Mouse (Mus musculus): ENCODE measurements around the gene Brd2.
A peak's percentile ranks its signal among the peaks of the same experiment; 100 is the strongest.

The Brd2 gene

DNA sequence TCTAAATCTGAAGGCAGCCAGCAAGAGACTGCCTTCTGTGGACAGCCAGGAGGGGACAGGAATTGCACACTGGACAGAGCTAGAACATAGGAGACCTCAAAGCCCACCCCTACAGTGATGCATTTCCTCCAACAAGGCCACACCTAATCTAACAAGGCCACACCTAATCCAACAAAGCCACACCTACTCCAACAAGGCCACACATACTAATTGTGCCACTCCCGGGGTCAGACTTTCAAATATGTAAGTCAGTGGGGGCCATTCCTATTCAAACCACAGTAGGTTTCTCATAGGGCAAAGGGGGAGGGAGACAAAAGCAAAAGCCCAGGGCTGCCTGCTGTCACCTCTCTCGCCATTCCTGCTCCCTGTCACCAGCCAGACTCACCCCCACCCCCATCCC, 35.0 kb downstream of the Brd2 start:
- DNase-seq (ENCODE audit: low read depth, low spot score): no peak

- no peak for DNase-seq (ENCODE audit: low read depth, low spot score)
Measured at GRCm38 (mm10) chr17:34083104-34083503, 39.3 kb downstream of the Brd2 start.

DNA sequence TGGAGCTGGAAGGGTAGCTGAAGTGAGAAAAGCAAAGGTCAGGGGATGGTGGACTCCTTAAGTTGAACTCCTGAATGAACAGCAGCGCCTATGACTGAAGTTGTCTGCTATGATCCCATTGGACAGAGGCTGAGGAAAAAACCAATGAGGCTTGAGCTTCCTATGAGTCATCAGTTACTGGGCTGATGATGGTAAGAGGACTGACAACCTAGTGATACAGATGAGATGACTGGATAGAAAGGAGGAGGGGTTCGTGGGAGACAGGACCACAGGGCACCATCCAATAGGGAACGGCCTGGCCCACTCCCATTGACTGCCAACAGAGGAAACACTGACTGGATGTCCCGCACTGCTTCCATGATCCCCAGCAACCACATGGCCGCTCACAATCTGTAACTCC, 42.8 kb downstream of the Brd2 start:
- DNase-seq (ENCODE audit: low read depth, low spot score): peak; percentile 51

GRCm38 (mm10) chr17:34079002-34079401, 43.4 kb downstream of the Brd2 start:
- DNase-seq (ENCODE audit: low read depth, low spot score): no peak

- no peak for DNase-seq (ENCODE audit: low read depth, low spot score)
Measured at GRCm38 (mm10) chr17:34078148-34078547, 44.3 kb downstream of the Brd2 start.

- DNase-seq (ENCODE audit: low read depth, low spot score): peak; percentile 84
Measured at GRCm38 (mm10) chr17:34077549-34077948, 44.9 kb downstream of the Brd2 start.

GRCm38 (mm10) chr17:34075271-34075670, 47.2 kb downstream of the Brd2 start:
- DNase-seq (ENCODE audit: low read depth, low spot score): peak; percentile 68

DNA sequence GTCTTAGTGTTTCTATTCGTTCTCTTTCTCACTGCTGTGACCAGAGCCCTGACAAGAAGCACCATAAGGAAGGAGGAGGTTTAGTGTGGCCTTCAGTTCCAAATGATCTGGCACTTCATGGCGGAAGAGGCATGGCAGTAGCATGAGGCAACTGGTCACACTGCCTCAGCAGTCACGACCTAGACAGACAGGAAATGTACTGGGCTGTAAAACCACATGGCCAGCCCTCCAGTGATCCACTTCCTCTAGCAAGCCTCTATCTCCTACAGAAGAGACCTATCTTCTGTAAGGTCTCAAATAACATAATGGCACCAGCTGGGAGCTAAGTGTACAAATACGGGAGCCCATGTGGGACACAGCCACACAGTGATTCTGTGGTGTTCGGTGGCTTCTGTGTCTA, 50.3 kb downstream of the Brd2 start:
- DNase-seq (ENCODE audit: low read depth, low spot score): no peak

DNA sequence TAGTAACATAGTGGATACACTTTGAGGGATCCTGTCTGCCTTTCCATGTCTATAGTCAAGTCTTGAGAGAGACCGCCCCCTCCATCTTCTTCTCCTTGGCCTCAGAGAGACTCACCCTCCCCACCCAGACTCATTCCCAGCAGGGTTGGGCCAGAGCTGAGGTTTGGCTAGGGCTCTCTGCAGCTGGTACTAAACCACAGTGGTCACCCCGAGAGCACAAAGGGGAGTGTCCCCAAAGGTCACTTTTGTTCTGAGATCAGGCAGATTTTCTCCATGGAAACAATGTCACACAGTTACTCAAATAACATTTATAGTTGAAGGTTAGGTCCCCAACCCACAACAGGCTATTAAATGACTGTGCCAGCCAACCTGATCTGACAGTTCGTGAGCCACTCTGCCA, 53.6 kb downstream of the Brd2 start:
- DNase-seq (ENCODE audit: low read depth, low spot score): no peak

Measured in forelimb bud, embryonic 11.5 days (tissue).